Mouse (Mus musculus) hindbrain, embryonic 16.5 days (tissue): ENCODE data around the gene Ndufs1. TPM values are rescaled to one million over a fixed set of nuclear protein-coding genes. Genes with fewer than 3 reads are reported as not detected.
A peak's percentile ranks its signal among the peaks of the same experiment; 100 is the strongest.
"Not testable (repeated sequence)": the region's sequence is repeated elsewhere in the genome, so short reads cannot be mapped to it uniquely, and the experiment has no call there.

Experiments
- ATAC-seq: fragments of 200-750 bp; cut with Nextera tagmentation; 2 replicates; pipeline ENCODE4 v1.8.0; 2017; ENCODE audit warnings: moderate TSS enrichment, moderate library complexity
- H3K27ac ChIP-seq: fragments of 300-500 bp; sonication (generic); 2 replicates; pipeline ENCODE4 v1.5.1; 2014; ENCODE audit warnings: low read depth, mild to moderate bottlenecking, control low read depth, low read length, moderate library complexity
- H3K27me3 ChIP-seq: fragments of 300-500 bp; sonication (generic); replicated peaks from 2 replicates; pipeline ENCODE4 v1.6.1; 2014; ENCODE audit warnings: low read length; ENCODE audit not compliant: control insufficient read depth, insufficient read depth
- H3K36me3 ChIP-seq: fragments of 300-500 bp; sonication (generic); 2 replicates; pipeline ENCODE4 v1.6.1; 2014; ENCODE audit warnings: mild to moderate bottlenecking, low read length, moderate library complexity, mixed read lengths; ENCODE audit not compliant: control insufficient read depth, insufficient read depth
- H3K4me1 ChIP-seq: fragments of 300-500 bp; sonication (generic); 2 replicates; pipeline ENCODE4 v1.6.1; 2014; ENCODE audit warnings: low read depth, low read length; ENCODE audit not compliant: control insufficient read depth, insufficient read depth
- H3K4me2 ChIP-seq: fragments of 300-500 bp; sonication (generic); 2 replicates; pipeline ENCODE4 v1.6.1; 2014; ENCODE audit warnings: mild to moderate bottlenecking, low read length, control low read depth, moderate library complexity
- H3K4me3 ChIP-seq: fragments of 300-500 bp; sonication (generic); 2 replicates; pipeline ENCODE4 v1.5.1; 2014; ENCODE audit warnings: mild to moderate bottlenecking, low read length, control low read depth, moderate library complexity
- H3K9ac ChIP-seq: fragments of 300-500 bp; sonication (generic); 2 replicates; pipeline ENCODE4 v1.6.1; 2014; ENCODE audit warnings: low read depth, mild to moderate bottlenecking, control low read depth, low read length, moderate library complexity
- H3K9me3 ChIP-seq: fragments of 300-500 bp; sonication (generic); 2 replicates; pipeline ENCODE4 v1.6.1; 2014; ENCODE audit warnings: mild to moderate bottlenecking, low read length, moderate library complexity; ENCODE audit not compliant: control insufficient read depth
- WGBS: fragments of 180-500 bp; shearing (Covaris S2); extraction: QIAGEN DNeasy Blood & Tissue Kit; methylation state at CpG from one replicate; pipeline ENCODE4 v1.1.7; 2014; 5-methylcytosine and 5-hydroxymethylcytosine counted together
- polyA plus RNA-seq: library from polyadenylated mRNA; unstranded; fragments of >200 nt; fragmentation: Nextera tagmentation; extraction: Ambion mirVana; gene quantifications from 2 replicates; pipeline ENCODE4 v1.2.1, GENCODE M21; 2015

The Ndufs1 gene
- polyA plus RNA-seq, 1 experiment from 2014 or later, result 162 TPM

DNA sequence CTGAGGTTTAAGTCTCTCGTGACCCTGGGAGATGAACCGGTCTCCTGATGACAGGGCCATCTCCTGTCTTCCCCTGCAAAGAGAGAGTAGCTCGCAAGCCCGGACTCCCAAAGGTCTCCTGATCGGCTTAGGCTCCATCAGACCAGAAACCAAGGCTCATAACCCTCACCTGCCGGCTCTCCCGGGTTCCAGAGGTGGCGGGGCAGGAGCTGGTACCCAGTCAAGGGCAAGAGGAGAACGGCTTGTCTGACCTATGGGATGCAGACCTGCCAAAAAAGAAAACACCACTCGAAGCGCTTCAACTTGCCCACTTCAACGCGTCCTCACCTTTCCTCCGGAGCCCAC is 402 bp downstream of the Ndufs1 start:
- Histone ChIP-seq H3K27me3 (no peaks in the 10 kb centered on the region), H3K9me3 (no peaks in the 10 kb centered on the region), H3K9ac (peak overlapping the region; percentile 85), H3K27ac (peak overlapping the region; percentile 90), H3K36me3 (peaks cover 8% of the 10 kb centered on the region), H3K4me1 (peaks cover 23% of the 10 kb centered on the region), H3K4me3 (peak overlapping the region; percentile 71), H3K4me2 (peak overlapping the region; percentile 92)
- WGBS, result 0% methylated on average over 14 of the region's 14 CpGs
- peak; percentile 44; the same call in 1 of the 2 replicates for ATAC-seq

DNA sequence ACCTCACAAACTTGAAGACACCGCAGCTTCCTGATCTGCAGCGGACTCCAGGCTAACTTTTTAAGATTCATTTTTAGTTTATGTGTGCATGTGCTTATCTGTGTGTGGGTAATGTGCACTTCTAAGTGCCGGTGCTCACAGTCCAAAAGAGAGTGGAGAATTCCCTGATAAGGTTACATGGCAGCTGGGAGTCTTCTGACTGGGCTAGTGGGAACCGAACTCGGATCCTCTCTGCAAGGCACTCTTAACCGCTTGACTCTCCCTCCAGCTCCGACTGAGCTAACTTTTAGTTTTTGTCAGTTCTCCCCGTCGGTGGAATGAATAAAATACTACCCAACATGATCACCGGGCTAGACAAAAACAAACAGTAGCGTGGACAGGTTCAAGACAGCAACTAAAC is 780 bp downstream of the Ndufs1 start:
- Histone ChIP-seq H3K27ac (peak overlapping the region; percentile 90), H3K4me2 (peak overlapping the region; percentile 92), H3K36me3 (peaks cover 8% of the 10 kb centered on the region), H3K27me3 (no peaks in the 10 kb centered on the region), H3K4me3 (peak overlapping the region; percentile 71), H3K9ac (peak overlapping the region; percentile 85), H3K4me1 (peaks cover 23% of the 10 kb centered on the region), H3K9me3 (no peaks in the 10 kb centered on the region)
- WGBS, result 10% methylated on average over 11 of the region's 11 CpGs
- no peak for ATAC-seq

DNA sequence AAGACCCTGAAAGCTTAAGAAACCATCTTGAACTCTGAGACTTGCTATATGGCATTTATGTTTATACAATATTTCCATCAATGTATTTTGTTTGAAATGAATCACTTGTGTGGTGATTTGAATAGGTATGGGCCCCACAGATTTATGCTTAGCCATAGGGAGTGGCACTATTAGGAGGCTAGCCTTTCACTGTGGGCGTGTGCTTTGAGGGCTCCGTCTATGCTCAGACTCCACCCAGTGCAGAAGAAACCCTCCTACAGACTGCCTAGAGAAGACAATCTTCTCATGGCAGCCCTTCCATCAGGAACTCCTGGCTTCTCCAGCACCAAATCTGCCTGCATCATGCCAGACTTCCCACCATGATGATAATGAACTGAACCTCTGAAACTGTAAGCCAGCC is 8.0 kb downstream of the Ndufs1 start:
- H3K4me1 ChIP-seq, result no peaks in the 10 kb centered on the region
- 87% methylated on average over 2 of the region's 2 CpGs for WGBS
- no peaks in the 10 kb centered on the region for H3K9me3 ChIP-seq
- no peak overlapping the region for H3K4me2 ChIP-seq
- no peaks in the 10 kb centered on the region for H3K27me3 ChIP-seq
- peaks cover 28% of the 10 kb centered on the region for H3K36me3 ChIP-seq
- no peak overlapping the region for H3K4me3 ChIP-seq
- no peak overlapping the region for H3K9ac ChIP-seq
- H3K27ac ChIP-seq, result no peak overlapping the region
- no peak for ATAC-seq

DNA sequence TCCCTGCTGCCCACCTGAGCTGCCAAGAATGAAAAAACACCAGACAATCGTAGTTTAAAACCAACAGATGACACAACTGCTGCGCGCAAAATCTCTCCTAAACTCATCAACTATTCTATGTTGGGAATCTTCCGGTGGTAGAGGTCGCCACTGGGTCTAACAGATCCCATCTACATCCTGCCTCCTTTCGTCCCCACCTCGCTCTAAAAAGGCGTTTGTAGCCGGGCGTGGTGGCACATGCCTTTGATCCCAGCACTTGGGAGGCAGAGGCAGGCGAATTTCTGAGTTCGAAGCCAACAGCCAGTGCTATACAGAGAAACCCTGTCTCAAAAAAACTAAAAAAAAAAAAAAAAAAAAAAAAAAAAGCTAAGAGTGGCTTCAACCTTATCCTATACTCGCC is 36.4 kb downstream of the Ndufs1 start:
- H3K9me3 ChIP-seq, result no peaks in the 10 kb centered on the region
- ATAC-seq, result no peak

GRCm38 (mm10) chr1:63138586-63138985 is 38.0 kb downstream of the Ndufs1 start:
- H3K4me3 ChIP-seq, ATAC-seq, H3K9ac ChIP-seq, H3K27ac ChIP-seq, H3K36me3 ChIP-seq, H3K4me2 ChIP-seq, H3K4me1 ChIP-seq, H3K27me3 ChIP-seq, H3K9me3 ChIP-seq: not testable (repeated sequence)
- 89% methylated on average over 1 of the region's 1 CpGs for WGBS

More for the DNA sequence above, 36.4 kb downstream of the Ndufs1 start:
- WGBS, result 95% methylated on average over 13 of the region's 13 CpGs
- no peaks in the 10 kb centered on the region for H3K4me1 ChIP-seq
- no peaks in the 10 kb centered on the region for H3K27me3 ChIP-seq
- peaks cover 10% of the 10 kb centered on the region for H3K36me3 ChIP-seq
- H3K4me2 ChIP-seq, result no peak overlapping the region
- no peak overlapping the region for H3K4me3 ChIP-seq
- no peak overlapping the region for H3K9ac ChIP-seq
- no peak overlapping the region for H3K27ac ChIP-seq

GRCm38 (mm10) chr1:63137971-63138370 is 38.7 kb downstream of the Ndufs1 start:
- no peaks in the 10 kb centered on the region for H3K4me1 ChIP-seq
- 83% methylated on average over 2 of the region's 2 CpGs for WGBS
- no peaks in the 10 kb centered on the region for H3K9me3 ChIP-seq
- H3K36me3 ChIP-seq, result peaks cover 6% of the 10 kb centered on the region; the same call in 1 of the 2 replicates
- H3K9ac ChIP-seq, result no peak overlapping the region
- no peak for ATAC-seq
- no peak overlapping the region for H3K27ac ChIP-seq
- H3K4me2 ChIP-seq, result no peak overlapping the region
- no peak overlapping the region for H3K4me3 ChIP-seq
- H3K27me3 ChIP-seq, result no peaks in the 10 kb centered on the region

GRCm38 (mm10) chr1:63134530-63134929 is 42.1 kb downstream of the Ndufs1 start:
- Histone ChIP-seq H3K9me3 (no peaks in the 10 kb centered on the region), H3K9ac (no peak overlapping the region), H3K4me1 (no peaks in the 10 kb centered on the region), H3K27ac (no peak overlapping the region), H3K4me3 (no peak overlapping the region), H3K27me3 (no peaks in the 10 kb centered on the region), H3K4me2 (no peak overlapping the region), H3K36me3 (peaks cover 4% of the 10 kb centered on the region; the same call in 1 of the 2 replicates)
- WGBS, result 81% methylated on average over 3 of the region's 3 CpGs
- no peak for ATAC-seq

DNA sequence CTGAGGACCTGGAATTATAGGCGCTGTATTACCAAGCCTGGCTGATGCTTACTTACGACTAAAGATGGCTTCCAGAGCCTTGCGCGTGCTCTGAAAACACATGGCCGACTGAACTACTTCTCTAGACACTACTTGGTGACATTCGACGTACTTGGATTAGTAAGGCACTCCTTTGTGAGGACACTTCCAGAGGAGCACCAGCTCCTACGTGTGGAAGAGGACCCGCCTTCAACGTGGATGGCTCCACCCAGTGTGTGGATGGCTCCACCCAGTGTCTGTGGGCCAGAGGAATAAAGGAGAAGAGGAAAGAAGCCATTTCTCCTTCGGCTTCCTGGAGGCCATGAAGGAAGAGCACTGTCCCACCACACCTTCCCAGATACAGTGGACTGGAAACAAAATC is 44.9 kb downstream of the Ndufs1 start:
- H3K9me3 ChIP-seq, result no peaks in the 10 kb centered on the region
- no peak overlapping the region for H3K4me2 ChIP-seq
- WGBS, result 93% methylated on average over 11 of the region's 11 CpGs
- no peak overlapping the region for H3K27ac ChIP-seq
- no peak overlapping the region for H3K4me3 ChIP-seq
- H3K4me1 ChIP-seq, result no peaks in the 10 kb centered on the region
- no peak for ATAC-seq
- no peak overlapping the region for H3K9ac ChIP-seq
- H3K36me3 ChIP-seq, result no peaks in the 10 kb centered on the region
- H3K27me3 ChIP-seq, result no peaks in the 10 kb centered on the region

DNA sequence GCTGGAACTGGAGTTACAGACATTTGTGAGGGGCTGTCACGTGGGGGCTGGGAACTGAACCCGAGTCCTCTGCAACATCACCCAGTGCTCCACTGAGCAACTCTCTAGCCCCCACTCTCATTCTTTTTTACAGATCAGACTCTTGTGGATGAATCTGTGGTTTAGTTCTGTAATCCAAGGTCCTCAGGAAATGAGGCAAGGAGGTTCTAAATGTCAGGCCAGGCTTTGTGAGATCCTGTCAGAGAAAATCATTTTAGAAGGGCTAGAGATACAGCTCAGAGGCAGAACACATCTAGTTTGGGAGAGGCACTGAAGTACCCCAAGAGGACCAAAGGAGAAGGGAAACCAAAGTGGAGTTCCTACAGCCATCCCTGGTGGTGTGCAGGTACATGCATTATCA is 45.8 kb downstream of the Ndufs1 start:
- Histone ChIP-seq H3K36me3 (no peaks in the 10 kb centered on the region), H3K4me2 (no peak overlapping the region), H3K4me3 (no peak overlapping the region), H3K9me3 (no peaks in the 10 kb centered on the region), H3K27ac (no peak overlapping the region), H3K9ac (no peak overlapping the region), H3K27me3 (no peaks in the 10 kb centered on the region), H3K4me1 (no peaks in the 10 kb centered on the region)
- ATAC-seq, result no peak
- WGBS, result 88% methylated on average over 2 of the region's 2 CpGs
